Mouse (Mus musculus) splenic B cell, adult 2 months (primary cell): ENCODE data around the gene Ccdc172.

Experiments used
- DNase-seq: peaks from one replicate; pipeline ENCODE4 v3.0.0-alpha.2; 2011; ENCODE audit warnings: low read depth, low spot score
- H3K27me3 ChIP-seq: 2 replicates; pipeline ENCODE4 v1.6.1; 2012; ENCODE audit warnings: mild to moderate bottlenecking, low read length, moderate library complexity, mixed read lengths; ENCODE audit not compliant: control insufficient read depth, poor library complexity, insufficient read depth, severe bottlenecking
- H3K36me3 ChIP-seq: 2 replicates; pipeline ENCODE4 v1.6.1; 2012; ENCODE audit warnings: mild to moderate bottlenecking, low read length, moderate library complexity, mixed read lengths; ENCODE audit not compliant: control insufficient read depth, poor library complexity, insufficient read depth, severe bottlenecking

Gene Ccdc172

DNA sequence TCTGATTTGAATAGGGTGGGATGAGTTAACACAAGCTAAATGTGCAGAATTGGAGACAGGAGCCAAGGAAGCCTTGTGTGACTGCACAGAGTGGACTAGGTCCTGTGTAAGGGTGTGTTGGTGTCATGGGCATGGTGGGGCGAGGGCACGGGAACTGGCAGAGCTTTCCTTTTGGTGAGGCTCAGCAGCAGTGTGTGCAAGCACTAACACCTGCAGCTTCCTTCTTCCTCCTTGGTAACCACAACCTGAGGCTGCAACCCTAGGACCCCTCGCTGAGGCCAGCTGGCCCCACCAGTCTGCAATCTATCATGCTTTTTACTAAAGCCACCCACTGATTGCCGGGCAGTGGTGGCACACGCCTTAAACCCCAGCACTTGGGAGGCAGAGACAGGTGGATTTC, 28.6 kb downstream of the Ccdc172 start:
- no peak for DNase-seq
- no peaks in the 10 kb centered on the region for H3K27me3 ChIP-seq
- no peaks in the 10 kb centered on the region for H3K36me3 ChIP-seq

GRCm38 (mm10) chr19:58548367-58548766, 36.6 kb downstream of the Ccdc172 start:
- no peak for DNase-seq
- H3K36me3 ChIP-seq, result no peaks in the 10 kb centered on the region
- H3K27me3 ChIP-seq, result no peaks in the 10 kb centered on the region

GRCm38 (mm10) chr19:58550489-58550888, 38.7 kb downstream of the Ccdc172 start:
- Histone ChIP-seq H3K27me3 (no peaks in the 10 kb centered on the region), H3K36me3 (no peaks in the 10 kb centered on the region)
- no peak for DNase-seq

DNA sequence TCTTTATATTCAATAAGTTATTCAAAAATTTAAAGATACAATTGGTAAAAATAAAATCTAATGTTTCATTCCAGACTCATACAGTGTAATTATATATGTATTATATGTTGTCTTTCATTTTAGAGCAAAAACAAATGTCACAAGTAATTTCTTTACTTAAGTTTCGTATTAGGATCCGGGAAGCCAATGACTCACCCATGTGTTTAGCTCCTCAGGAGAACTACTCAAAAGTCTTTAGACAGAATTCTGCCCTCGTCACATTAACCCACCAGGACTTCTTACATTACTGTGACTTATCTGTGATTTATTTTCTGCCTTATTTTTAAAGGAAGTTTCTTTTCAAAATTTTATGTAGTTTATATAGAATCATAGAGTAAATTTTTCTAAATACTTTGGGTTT, 39.1 kb downstream of the Ccdc172 start:
- Histone ChIP-seq H3K27me3 (no peaks in the 10 kb centered on the region), H3K36me3 (no peaks in the 10 kb centered on the region)
- DNase-seq, result no peak

DNA sequence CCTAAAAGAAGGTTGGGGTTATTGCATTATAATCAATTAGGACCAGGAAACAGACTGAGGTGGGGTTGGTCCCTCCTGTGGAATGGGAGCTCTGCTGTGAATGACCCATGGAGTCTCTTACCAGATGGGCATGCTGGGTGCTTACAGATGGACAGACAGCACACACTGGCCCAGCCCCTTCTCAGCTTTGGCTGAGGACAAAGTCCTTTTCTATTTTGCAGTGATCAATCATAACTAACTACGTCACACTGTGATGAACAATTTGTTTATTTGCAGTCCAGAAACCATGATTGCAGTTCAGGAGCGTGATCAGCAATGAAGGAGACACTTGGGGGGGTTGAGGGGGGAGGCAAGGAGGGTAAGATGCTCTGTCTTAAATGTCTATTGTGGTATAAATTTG, 43.2 kb downstream of the Ccdc172 start:
- Histone ChIP-seq H3K36me3 (no peaks in the 10 kb centered on the region), H3K27me3 (no peaks in the 10 kb centered on the region)
- no peak for DNase-seq

- Histone ChIP-seq H3K36me3 (no peaks in the 10 kb centered on the region), H3K27me3 (no peaks in the 10 kb centered on the region)
- DNase-seq, result peak; percentile 48
Measured at GRCm38 (mm10) chr19:58558352-58558751, 46.6 kb downstream of the Ccdc172 start.

DNA sequence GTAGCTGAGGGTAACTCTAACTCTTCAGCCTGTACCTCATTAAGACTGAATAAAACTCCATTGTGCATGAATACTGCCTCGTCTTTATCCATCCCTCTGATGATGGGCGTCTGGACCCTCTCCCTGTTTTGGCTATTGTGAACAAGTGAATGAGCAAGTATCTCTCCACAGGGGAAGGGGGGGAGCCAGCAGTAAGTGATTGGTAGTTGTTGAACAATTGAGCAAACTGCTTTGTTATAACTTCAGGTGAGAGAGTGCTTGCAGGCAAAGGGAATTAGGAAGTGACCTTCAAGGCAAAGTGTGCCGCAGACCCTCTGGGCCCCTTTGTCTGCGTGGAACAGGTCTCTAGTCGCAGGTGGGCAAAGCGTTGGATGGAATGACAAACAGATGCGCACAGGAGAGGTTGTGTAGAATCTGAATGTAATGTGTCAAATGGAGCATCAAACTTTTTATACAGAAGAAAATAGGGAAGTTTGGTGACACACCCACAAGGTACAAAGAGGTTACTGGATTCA, 50.6 kb downstream of the Ccdc172 start:
- DNase-seq, result no peak
- Histone ChIP-seq H3K27me3 (no peaks in the 10 kb centered on the region), H3K36me3 (no peaks in the 10 kb centered on the region)

GRCm38 (mm10) chr19:58571566-58571965, 59.8 kb downstream of the Ccdc172 start:
- no peak for DNase-seq
- H3K27me3 ChIP-seq, result no peaks in the 10 kb centered on the region
- no peaks in the 10 kb centered on the region for H3K36me3 ChIP-seq

DNA sequence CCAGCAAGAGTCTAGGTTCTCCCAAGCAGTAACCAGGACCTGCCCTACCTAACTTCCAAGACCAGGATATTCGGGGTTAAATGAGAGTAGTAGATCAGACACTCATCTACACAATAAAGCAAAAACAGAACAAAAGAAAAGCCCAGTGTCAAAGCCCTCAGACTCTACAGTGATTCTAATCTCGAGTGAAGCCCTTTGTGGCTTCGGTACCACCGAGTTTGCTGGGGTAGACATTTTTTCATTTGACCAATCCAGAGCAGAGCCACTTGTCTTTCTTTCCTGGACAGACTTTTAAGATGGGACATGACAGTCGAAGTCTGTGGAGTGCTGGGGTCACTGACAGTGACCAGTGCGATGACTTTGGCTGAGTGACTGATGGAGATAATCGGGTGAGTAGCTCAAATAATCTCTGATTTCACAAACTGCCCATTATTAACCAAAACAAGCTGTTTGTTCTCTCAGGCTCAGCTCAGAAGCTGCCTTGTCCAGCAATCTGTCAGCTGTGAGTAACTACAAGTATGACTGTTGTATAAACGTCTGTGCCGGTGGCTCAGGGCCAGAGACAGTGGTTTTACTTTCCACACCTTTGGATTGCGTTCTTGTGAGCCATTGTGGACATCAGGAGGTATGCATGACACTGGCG, 60.8 kb downstream of the Ccdc172 start:
- DNase-seq, result no peak
- Histone ChIP-seq H3K36me3 (no peaks in the 10 kb centered on the region), H3K27me3 (no peaks in the 10 kb centered on the region)

DNA sequence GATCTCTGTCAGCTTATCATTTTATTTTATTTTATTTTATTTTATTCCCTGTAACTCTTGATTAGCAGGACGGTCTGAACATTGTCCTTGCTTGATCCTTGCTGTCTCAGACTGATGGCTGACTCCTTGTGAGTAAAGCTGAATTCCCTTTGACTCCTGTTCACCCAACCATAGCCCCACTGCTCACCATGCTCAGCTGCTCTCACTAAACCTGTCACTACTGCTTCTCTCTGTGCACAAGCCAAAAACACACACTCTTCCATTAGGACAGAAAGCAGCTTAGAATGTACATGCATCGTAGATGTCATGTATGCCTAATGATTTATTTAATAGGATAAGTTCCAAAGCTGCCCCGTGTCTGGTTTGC, 61.3 kb downstream of the Ccdc172 start:
- no peak for DNase-seq
- H3K27me3 ChIP-seq, result no peaks in the 10 kb centered on the region
- no peaks in the 10 kb centered on the region for H3K36me3 ChIP-seq

- H3K27me3 ChIP-seq, result no peaks in the 10 kb centered on the region
- H3K36me3 ChIP-seq, result no peaks in the 10 kb centered on the region
- DNase-seq, result no peak
Measured at GRCm38 (mm10) chr19:58582018-58582417, 70.2 kb downstream of the Ccdc172 start.

DNA sequence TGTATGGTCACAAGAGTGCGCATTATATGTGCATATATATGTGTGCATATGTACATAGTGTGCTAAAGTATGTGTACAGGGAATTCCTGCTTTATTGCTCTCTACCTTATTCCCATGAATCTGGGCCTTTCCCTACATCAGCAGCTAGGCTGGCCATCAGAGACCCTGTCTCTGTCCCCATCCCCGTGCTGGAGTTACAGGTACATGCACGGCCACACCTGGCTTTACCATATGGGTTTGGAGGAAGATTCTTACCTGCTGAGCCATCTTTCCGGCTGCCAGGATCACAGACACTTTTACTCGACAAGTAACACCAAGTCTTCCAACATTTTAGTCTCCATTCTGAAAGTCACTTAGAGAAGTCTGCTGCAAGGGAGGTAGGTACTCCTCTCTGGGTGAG, 71.2 kb downstream of the Ccdc172 start:
- no peaks in the 10 kb centered on the region for H3K27me3 ChIP-seq
- no peaks in the 10 kb centered on the region for H3K36me3 ChIP-seq
- DNase-seq, result no peak

DNA sequence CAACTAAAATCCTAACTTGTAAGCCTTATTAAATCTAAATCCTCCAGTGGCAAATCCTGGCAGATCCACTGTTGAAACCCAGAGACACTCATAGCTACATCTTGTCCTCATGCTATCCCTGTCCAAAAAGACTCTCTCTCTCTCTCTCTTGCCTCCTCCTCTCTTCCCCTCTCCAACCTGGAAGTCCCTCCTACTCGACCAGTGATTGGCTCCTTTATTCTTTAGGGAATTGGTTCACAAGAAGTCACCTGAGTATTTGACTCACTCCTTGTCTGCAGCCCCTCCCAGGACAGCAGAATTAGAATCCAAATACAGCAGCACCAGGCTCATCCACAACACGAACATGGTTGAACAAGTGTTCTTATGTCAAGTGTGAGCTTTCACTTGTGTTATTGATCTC, 74.3 kb downstream of the Ccdc172 start:
- H3K27me3 ChIP-seq, result no peaks in the 10 kb centered on the region
- DNase-seq, result no peak
- H3K36me3 ChIP-seq, result no peaks in the 10 kb centered on the region

GRCm38 (mm10) chr19:58590251-58590936, 78.6 kb downstream of the Ccdc172 start:
- H3K27me3 ChIP-seq, result no peaks in the 10 kb centered on the region

GRCm38 (mm10) chr19:58600381-58600780, 88.6 kb downstream of the Ccdc172 start:
- H3K36me3 ChIP-seq, result no peaks in the 10 kb centered on the region
- no peak for DNase-seq
- no peaks in the 10 kb centered on the region for H3K27me3 ChIP-seq

More at GRCm38 (mm10) chr19:58590251-58590936, 78.6 kb downstream of the Ccdc172 start:
- no peaks in the 10 kb centered on the region for H3K36me3 ChIP-seq
- DNase-seq, result no peak
